Mouse (Mus musculus): ENCODE results near the gene Cd52. TPM values are rescaled to one million over a fixed set of nuclear protein-coding genes. Genes with fewer than 3 reads are reported as not detected.

Gene Cd52
- total and polyA plus RNA-seq, 3 experiments: 1,886 to 5,448 (median 2,306) TPM

DNA sequence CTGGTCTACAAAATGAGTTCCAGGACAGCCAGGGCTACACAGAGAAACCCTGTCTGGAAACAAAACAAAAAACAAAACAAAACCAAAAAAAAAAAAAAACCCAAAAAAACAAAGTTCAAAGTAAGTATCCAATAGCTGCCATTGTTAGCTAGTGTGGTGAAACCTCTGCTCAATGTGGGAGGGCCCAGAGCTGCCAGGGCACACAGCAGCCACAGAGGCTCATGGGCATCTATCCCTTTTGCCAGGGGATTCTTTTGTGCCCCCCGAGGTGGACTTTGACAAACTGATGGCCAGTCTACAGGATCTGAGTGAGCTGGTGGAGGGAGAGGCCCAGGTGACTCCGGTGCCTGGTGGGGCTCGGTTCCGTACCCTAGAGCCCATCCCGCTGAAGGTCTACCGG is 28.3 kb upstream of the Cd52 start:
- H3K36me3 ChIP-seq (replicated peaks in 1 of 2; ENCODE audit: control insufficient read depth in 1 of 2, insufficient read depth in 1 of 2, low read length in 1 of 2): peaks cover 15 to 34% of the 10 kb centered on the region in 2 experiments
- no peak for DNase-seq (ENCODE audit: extremely low read depth)
- H3K9me3 ChIP-seq (replicated peaks; ENCODE audit: low read length): no peaks in the 10 kb centered on the region
- TF ChIP-seq RAD21 (IDR thresholded peaks at IDR 0.05; ENCODE audit: low read depth, low read length): no peak
- no peak for TF ChIP-seq ZNF384 (IDR thresholded peaks at IDR 0.05; ENCODE audit: low read depth, low read length)
- TF ChIP-seq GABPA (IDR thresholded peaks at IDR 0.05; ENCODE audit: insufficient replicate concordance, low read depth, low read length): no peak
- no peak for TF ChIP-seq MAX (IDR thresholded peaks at IDR 0.05; ENCODE audit: low read length)
- no peak for TF ChIP-seq ZKSCAN1 (IDR thresholded peaks at IDR 0.05; ENCODE audit: borderline replicate concordance, low read depth, low read length)
- no peak for TF ChIP-seq RCOR1 (conservative IDR thresholded peaks at IDR 0.05; ENCODE audit: low read depth, low read length)
- no peak for TF ChIP-seq ZC3H11A (IDR thresholded peaks at IDR 0.05; ENCODE audit: low read depth, low read length)
- no peak for TF ChIP-seq EP300 (IDR thresholded peaks at IDR 0.05; ENCODE audit: low read length)
- TF ChIP-seq HCFC1 (IDR thresholded peaks at IDR 0.05; ENCODE audit: low read depth, low read length): no peak
- no peak for TF ChIP-seq ZMIZ1 (IDR thresholded peaks at IDR 0.05; ENCODE audit: low read depth, low read length)
- no peak for TF ChIP-seq ETS1 (conservative IDR thresholded peaks at IDR 0.05; ENCODE audit: low read depth, low read length)
- TF ChIP-seq BHLHE40 (IDR thresholded peaks at IDR 0.05; ENCODE audit: low read depth, low read length): no peak
- TF ChIP-seq SMC3 (IDR thresholded peaks at IDR 0.05; ENCODE audit: low read depth, low read length): no peak
- no peak for TF ChIP-seq CHD2 (IDR thresholded peaks at IDR 0.05; ENCODE audit: low read length)
- no peak for TF ChIP-seq ELF1 (IDR thresholded peaks at IDR 0.05; ENCODE audit: low read depth, low read length)
- no peak for TF ChIP-seq POLR2A (IDR thresholded peaks at IDR 0.05; ENCODE audit: low read depth, low read length)
- TF ChIP-seq POLR2AphosphoS2 (IDR thresholded peaks at IDR 0.05; ENCODE audit: low read depth, low read length): no peak
- TF ChIP-seq IRF4 (IDR thresholded peaks at IDR 0.05; ENCODE audit: low read depth, low read length): no peak
- no peak overlapping the region for H3K9ac ChIP-seq (ENCODE audit: insufficient read depth, low read depth)
- no peak overlapping the region for H3K4me2 ChIP-seq (ENCODE audit: insufficient read depth, low read depth, poor library complexity, severe bottlenecking)
- in situ Hi-C loops (cut with MboI; ENCODE audit: low pct_ligation_motif_present, low pct_unique_long_range_greater_than_20kb, low sequenced_read_pairs): loop anchor here (5.0 kb wide), 1 partner anchor 86 kb away; no protein-coding TSS in a partner anchor
- peaks cover 4% of the 10 kb centered on the region; the same call in 1 of the 2 replicates for H3K79me2 ChIP-seq (replicated peaks; ENCODE audit: control insufficient read depth, extremely low read depth, insufficient read depth, poor library complexity, severe bottlenecking)
- no peak overlapping the region for H3K4me3 ChIP-seq (replicated peaks in 1 of 3; ENCODE audit: low read depth in 2 of 3, low read length in 2 of 3, poor library complexity in 1 of 3)
- dilution Hi-C loops (cut with MboI; ENCODE audit: extremely low pct_ligation_motif_present, extremely low pct_unique_long_range_greater_than_20kb, low sequenced_read_pairs): no loop called here
- no peaks in the 10 kb centered on the region for H3K27me3 ChIP-seq (replicated peaks)
- no peak overlapping the region for H3K27ac ChIP-seq (ENCODE audit: insufficient read depth, low read depth)
- peaks cover 56 to 88% of the 10 kb centered on the region in 2 experiments for H3K4me1 ChIP-seq (ENCODE audit: control insufficient read depth in 1 of 2, insufficient read depth in 2 of 2)

DNA sequence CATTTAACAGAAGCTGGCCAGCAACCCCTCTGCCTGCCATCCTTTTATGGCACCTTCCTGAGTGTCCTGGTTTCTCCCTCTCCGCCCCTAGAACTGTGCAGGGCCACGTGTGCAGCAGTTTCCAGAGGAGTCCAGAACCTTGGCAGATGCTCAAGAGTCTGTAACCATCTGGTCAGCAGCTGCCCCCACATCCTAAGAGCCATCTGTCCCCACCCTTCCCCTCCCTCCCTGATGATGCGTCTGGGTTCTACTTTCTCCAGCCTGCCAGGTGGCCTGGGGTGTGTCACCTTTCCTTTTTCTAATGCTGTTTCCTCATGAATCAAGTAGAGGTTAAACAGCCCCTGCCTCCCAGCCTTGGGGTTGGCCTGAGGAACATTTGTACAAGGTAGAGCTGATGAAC is 27.4 kb upstream of the Cd52 start:
- in situ Hi-C loops (cut with MboI; ENCODE audit: low pct_ligation_motif_present, low pct_unique_long_range_greater_than_20kb, low sequenced_read_pairs): loop anchor here (5.0 kb wide), 1 partner anchor 85 kb away; no protein-coding TSS in a partner anchor
- H3K4me2 ChIP-seq (ENCODE audit: insufficient read depth, low read depth, poor library complexity, severe bottlenecking): no peak overlapping the region
- dilution Hi-C loops (cut with MboI; ENCODE audit: extremely low pct_ligation_motif_present, extremely low pct_unique_long_range_greater_than_20kb, low sequenced_read_pairs): no loop called here
- H3K4me1 ChIP-seq (ENCODE audit: control insufficient read depth in 1 of 2, insufficient read depth in 2 of 2): peaks cover 56 to 89% of the 10 kb centered on the region in 2 experiments
- H3K9me3 ChIP-seq (replicated peaks; ENCODE audit: low read length): no peaks in the 10 kb centered on the region
- DNase-seq (ENCODE audit: extremely low read depth): no peak
- H3K27me3 ChIP-seq (replicated peaks): no peaks in the 10 kb centered on the region
- no peaks in the 10 kb centered on the region for H3K79me2 ChIP-seq (replicated peaks; ENCODE audit: control insufficient read depth, extremely low read depth, insufficient read depth, poor library complexity, severe bottlenecking)
- H3K36me3 ChIP-seq (replicated peaks in 1 of 2; ENCODE audit: control insufficient read depth in 1 of 2, insufficient read depth in 1 of 2, low read length in 1 of 2): peaks cover 15 to 28% of the 10 kb centered on the region in 2 experiments
- TF ChIP-seq MYC (IDR thresholded peaks at IDR 0.05; ENCODE audit: low read depth, low read length): peak; percentile 38; the same call in 1 of the 2 replicates
- TF ChIP-seq PAX5 (IDR thresholded peaks at IDR 0.05; ENCODE audit: low read length): no peak
- TF ChIP-seq CTCF (conservative IDR thresholded peaks at IDR 0.05 in 1 of 2, IDR thresholded peaks at IDR 0.05 in 1 of 2; ENCODE audit: low read depth in 2 of 2, low read length in 2 of 2): no peak
- TF ChIP-seq POLR2AphosphoS2 (IDR thresholded peaks at IDR 0.05; ENCODE audit: low read depth, low read length): no peak
- no peak for TF ChIP-seq CHD2 (IDR thresholded peaks at IDR 0.05; ENCODE audit: low read length)
- TF ChIP-seq SIN3A (IDR thresholded peaks at IDR 0.05; ENCODE audit: low read length): no peak
- TF ChIP-seq NRF1 (IDR thresholded peaks at IDR 0.05; ENCODE audit: low read depth, low read length): no peak
- TF ChIP-seq RAD21 (IDR thresholded peaks at IDR 0.05; ENCODE audit: low read depth, low read length): no peak
- no peak for TF ChIP-seq ZMIZ1 (IDR thresholded peaks at IDR 0.05; ENCODE audit: low read depth, low read length)
- TF ChIP-seq BHLHE40 (IDR thresholded peaks at IDR 0.05; ENCODE audit: low read depth, low read length): no peak
- TF ChIP-seq TCF12 (IDR thresholded peaks at IDR 0.05; ENCODE audit: low read depth, low read length): peak; percentile 55; the same call in 1 of the 2 replicates
- no peak for TF ChIP-seq MXI1 (IDR thresholded peaks at IDR 0.05; ENCODE audit: low read depth, low read length)
- no peak overlapping the region for H3K4me3 ChIP-seq (replicated peaks in 1 of 3; ENCODE audit: low read depth in 2 of 3, low read length in 2 of 3, poor library complexity in 1 of 3)
- no peak overlapping the region for H3K9ac ChIP-seq (ENCODE audit: insufficient read depth, low read depth)
- no peak overlapping the region for H3K27ac ChIP-seq (ENCODE audit: insufficient read depth, low read depth)

Measured in CH12.LX (cell line).